Mouse (Mus musculus) B cell, adult 67 days (primary cell): Measurements from ENCODE around the gene Ttc25. TPM values are rescaled to one million over a fixed set of nuclear protein-coding genes. Genes with fewer than 3 reads are reported as not detected.

Experiments used
- total RNA-seq, 2 experiments: library from RNA; stranded (reverse); gene quantifications; 4 replicates each; pipeline ENCODE4 v1.2.4; 2023

The Ttc25 gene
- total RNA-seq = 1 to 10 TPM in 1 of 2 experiments, under 1 TPM in 1; 0.49 to 1.1 TPM

DNA sequence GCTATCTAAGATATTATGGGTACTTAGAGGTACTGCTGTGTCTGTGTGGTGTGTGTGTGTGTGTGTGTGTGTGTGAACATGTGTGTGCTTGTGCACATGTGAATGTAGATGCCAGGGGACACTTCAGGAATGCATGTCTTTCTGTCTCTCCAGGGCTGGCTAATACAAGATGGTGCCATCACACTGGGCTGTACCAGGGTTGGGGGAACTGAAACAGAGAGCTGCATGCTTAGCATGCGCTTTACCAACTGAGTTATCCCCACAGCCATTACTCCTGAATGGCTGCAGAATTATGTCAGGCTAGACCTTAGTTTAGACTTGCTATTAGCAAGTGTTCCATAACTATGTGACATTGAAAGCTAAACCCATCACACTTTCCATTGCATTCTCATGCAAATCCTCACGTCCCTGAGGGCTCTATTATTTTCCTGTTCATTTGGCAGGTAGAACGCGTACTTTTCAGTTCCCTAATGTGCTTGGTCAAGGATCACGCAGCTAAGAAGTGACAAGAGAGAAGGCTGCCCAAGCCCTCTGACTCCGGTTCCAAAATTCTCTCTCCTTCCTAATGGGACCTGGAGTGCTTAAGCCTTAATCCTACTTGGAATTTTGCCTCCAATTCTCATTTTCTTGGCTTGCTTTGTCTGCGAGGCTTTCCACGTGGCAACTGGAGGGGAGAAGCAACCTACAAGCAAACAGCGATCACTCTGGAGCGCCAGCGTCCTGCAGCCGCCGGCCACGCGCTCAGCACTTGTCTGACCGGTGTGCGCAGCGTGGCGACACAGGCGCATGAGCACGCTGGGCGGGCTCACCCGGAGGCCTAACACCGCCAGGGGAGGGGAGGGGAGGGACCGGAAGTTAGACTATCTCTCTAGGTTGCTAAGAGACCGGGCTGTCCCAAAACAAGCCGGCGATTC, at the start of gene Ttc25:
Ttc25 (plus strand) TSS at position 776 of the 914 bp plus-strand sequence.

DNA sequence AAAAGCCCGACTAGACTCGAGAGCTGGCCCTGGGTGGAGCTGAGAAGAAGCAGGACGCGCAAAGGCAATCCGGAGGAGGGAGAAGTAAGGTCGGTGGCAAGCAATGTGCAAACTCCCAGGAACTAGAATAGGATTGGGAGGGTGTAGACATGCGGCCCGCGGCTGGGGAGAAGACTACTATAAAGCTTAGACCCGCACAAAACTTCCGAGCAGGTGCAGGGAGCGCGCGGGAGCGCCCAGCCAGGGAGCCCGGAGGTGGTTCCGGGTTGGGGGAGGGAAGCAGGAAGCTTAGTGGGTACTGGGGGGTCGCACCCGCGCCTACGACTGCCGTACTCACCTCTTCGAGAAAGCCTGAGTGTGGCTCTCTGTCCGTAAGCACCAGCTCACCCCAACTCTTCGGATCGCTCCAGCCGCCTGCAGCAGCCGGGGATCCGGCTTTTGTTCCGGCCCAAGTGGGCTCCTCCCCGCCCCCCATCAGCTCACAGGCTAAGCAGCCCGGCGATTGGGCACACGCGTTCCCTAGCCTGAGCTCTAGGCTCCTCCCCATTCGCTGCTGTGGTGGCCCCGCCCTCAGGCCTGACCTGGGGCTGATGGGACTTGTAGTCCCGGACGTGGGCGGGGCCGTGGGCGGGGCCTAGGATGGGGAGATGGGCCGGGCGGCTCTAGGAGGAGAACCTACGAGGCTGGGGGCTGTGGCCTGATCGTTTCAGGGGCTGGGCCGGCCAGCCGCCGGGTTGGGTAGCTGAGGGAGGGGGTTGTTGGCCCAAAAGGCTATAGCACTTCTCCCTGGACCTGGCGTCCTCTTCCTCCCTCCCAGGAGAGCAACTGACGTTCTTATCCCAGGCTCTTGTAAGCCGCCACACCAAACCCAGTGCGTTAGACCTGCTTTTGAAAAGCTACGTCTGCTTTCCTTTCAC, 17.7 kb upstream of the Ttc25 start, which contains the start of gene Acly:
Acly (minus strand) TSS at position 543 of the 917 bp plus-strand sequence.

DNA sequence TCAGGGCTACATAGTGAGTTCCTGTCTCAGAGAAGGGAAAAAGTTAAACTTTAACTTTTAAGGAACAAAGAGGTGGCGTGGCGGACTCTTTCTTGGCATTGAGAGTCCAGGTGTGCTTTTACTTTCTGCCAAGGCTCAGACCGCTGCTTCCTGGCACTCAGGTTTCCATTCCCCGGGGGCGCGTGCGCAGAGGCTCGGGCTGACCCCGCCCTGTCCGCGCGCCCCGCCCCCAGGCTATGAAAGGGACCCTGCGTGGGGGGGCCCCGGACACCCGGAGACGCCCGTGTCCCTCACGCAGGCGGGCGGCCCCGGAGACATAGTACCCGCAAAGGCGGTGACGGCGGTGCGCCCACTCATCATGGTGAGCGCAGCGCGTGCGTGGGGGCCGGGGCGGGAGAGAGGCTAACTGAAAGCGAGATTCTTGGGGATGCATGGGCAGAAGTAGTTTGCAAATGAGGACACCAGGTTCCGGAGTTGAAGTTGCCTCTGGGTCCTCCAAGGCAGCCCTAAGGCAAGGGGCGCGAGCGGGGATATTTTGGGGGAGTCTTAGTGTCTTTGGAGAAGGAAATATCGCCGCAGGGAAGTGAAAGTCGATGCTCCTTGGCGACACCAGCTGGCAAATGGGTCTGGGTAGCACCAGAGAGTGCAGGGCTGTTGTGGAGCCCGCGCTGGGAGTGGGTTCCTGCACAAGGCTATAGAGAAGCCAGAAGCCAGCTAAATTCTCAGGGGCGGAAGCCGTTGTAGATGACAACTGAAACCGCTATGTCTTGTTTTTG, 29.5 kb downstream of the Ttc25 start, which contains the start of gene Cnp:
Cnp (plus strand) TSS at position 197 of the 776 bp plus-strand sequence.

DNA sequence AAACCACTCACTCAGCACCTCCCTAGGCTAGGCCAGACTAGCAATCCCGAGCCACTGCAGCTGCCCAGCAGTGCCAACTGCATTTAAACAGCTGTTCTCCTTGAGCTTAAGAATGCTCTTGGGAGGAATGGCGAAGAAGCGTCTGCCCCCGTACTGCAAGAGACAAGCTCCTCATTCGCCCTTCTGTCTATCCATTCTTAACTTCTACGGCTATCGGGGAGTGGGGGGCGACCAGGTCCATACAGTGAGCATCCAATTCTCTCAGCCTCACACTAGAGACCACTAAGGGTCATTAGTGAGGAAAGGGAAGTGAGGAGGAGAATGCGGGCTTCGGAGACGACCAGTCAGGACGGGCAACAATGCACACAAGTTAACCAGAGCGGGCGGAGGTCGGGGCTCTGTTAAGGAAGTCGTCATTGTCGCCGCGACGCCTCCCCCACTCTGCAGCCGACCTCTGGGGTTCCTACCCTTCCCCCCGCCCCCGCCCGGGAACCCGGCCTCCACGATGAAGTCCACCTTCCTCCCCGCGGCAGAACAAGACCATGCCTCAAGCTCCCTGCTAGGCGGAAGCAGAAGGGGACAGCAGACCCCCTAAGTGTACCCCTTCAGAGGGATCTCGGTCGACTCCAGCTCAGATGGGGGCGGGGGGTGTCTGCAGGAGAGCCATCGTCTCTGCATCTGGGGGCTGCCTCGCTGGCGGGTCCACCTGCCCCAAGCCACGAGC, 73.5 kb downstream of the Ttc25 start, which contains the start of gene Nkiras2:
Nkiras2 (plus strand) TSS at position 484 of the 724 bp plus-strand sequence.

DNA sequence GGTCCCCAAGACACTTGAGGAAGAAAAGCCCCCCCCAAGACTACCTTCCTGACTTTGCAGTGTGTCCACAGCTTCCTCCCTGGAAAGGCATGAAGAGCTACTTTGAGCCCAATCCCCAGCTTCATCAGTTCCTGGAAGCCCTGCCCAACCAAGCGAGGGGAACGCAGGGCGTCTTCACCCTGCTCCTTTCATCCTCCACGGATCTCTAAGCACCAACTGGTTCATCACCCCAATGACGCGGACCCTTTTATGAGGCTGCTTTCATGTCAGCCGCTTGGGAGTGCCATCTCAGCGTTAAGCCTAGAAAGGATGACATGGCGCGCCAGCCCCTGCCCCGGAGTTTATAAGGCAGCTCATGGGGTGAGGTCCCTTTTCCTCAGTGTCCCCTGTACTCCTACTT, 74.6 kb downstream of the Ttc25 start, which contains the start of gene Dnajc7:
Dnajc7 (minus strand) TSS at position 187 of the 400 bp plus-strand sequence.

Other genes starting within 250 kb of the Ttc25 start
- 1,000 to 10,000 TPM; 2,050 to 2,242 TPM for gene Eif1, start 225.7 kb upstream of the Ttc25 start, total RNA-seq
- not detected for gene Gast, start 211.2 kb upstream of the Ttc25 start, total RNA-seq
- 1 to 10 TPM; 1.6 to 2.4 TPM for gene Hap1, start 189.5 kb upstream of the Ttc25 start, total RNA-seq
- 10 to 100 TPM; 13.3 to 14.9 TPM for gene Jup, start 147.8 kb upstream of the Ttc25 start, total RNA-seq
- gene P3h4, start 130.8 kb upstream of the Ttc25 start, total RNA-seq = not detected
- gene Fkbp10, start 129.9 kb upstream of the Ttc25 start, total RNA-seq = not detected
- gene Nt5c3b, start 103.8 kb upstream of the Ttc25 start, total RNA-seq = 10 to 100 TPM; 61.1 to 67.3 TPM
- 1 to 10 TPM; 2.2 to 2.8 TPM for gene Klhl10, start 103.7 kb upstream of the Ttc25 start, total RNA-seq
- 10 to 100 TPM; 26.9 to 29.7 TPM for gene Klhl11, start 72.9 kb upstream of the Ttc25 start, total RNA-seq
- 100 to 1,000 TPM; 147 to 175 TPM for gene Acly, start 17.6 kb upstream of the Ttc25 start, total RNA-seq
- gene Cnp, start 29.3 kb downstream of the Ttc25 start, total RNA-seq = 100 to 1,000 TPM; 194 to 195 TPM
- 10 to 100 TPM; 26.7 to 31.0 TPM for gene Nkiras2, start 73.6 kb downstream of the Ttc25 start, total RNA-seq
- 100 to 1,000 TPM; 510 to 568 TPM for gene Dnajc7, start 74.6 kb downstream of the Ttc25 start, total RNA-seq
- not detected for gene Zfp385c, start 146.8 kb downstream of the Ttc25 start, total RNA-seq
- gene Dhx58, start 158.7 kb downstream of the Ttc25 start, total RNA-seq = 10 to 100 TPM; 18.5 to 34.8 TPM
- gene Kat2a, start 166.9 kb downstream of the Ttc25 start, total RNA-seq = 10 to 100 TPM; 41.1 to 44.3 TPM
- not detected for gene Hspb9, start 168.2 kb downstream of the Ttc25 start, total RNA-seq
- 100 to 1,000 TPM; 128 to 139 TPM for gene Rab5c, start 192.6 kb downstream of the Ttc25 start, total RNA-seq
- 1 to 10 TPM; 3.0 to 4.3 TPM for gene Kcnh4, start 214.3 kb downstream of the Ttc25 start, total RNA-seq
- gene Hcrt, start 217.3 kb downstream of the Ttc25 start, total RNA-seq = not detected
- gene Ghdc, start 225.3 kb downstream of the Ttc25 start, total RNA-seq = 10 to 100 TPM; 15.8 to 22.5 TPM